Mouse (Mus musculus) forebrain, embryonic 13.5 days (tissue): ENCODE data around the gene Kcnn4. TPM values are rescaled to one million over a fixed set of nuclear protein-coding genes. Genes with fewer than 3 reads are reported as not detected.

Experiments
- ATAC-seq: fragments of 200-750 bp; cut with Nextera tagmentation; 2 replicates; pipeline ENCODE4 v1.8.0; 2017
- H3K27ac ChIP-seq: fragments of 300-500 bp; sonication (generic); 2 replicates; pipeline ENCODE4 v1.5.1; 2015; ENCODE audit warnings: inconsistent platforms, mild to moderate bottlenecking, moderate library complexity
- H3K27me3 ChIP-seq: fragments of 300-500 bp; sonication (generic); 2 replicates; pipeline ENCODE4 v1.6.1; 2015; ENCODE audit warnings: mild to moderate bottlenecking, inconsistent platforms
- H3K36me3 ChIP-seq: fragments of 300-500 bp; sonication (generic); 2 replicates; pipeline ENCODE4 v1.6.1; 2015; ENCODE audit warnings: mild to moderate bottlenecking, inconsistent platforms; ENCODE audit not compliant: poor library complexity, severe bottlenecking
- H3K4me1 ChIP-seq: fragments of 300-500 bp; sonication (generic); 2 replicates; pipeline ENCODE4 v1.6.1; 2015; ENCODE audit warnings: inconsistent platforms
- H3K4me2 ChIP-seq: fragments of 300-500 bp; sonication (generic); 2 replicates; pipeline ENCODE4 v1.6.1; 2015; ENCODE audit warnings: inconsistent platforms, mild to moderate bottlenecking, moderate library complexity
- H3K4me3 ChIP-seq: fragments of 300-500 bp; sonication (generic); 2 replicates; pipeline ENCODE4 v1.5.1; 2015; ENCODE audit warnings: mild to moderate bottlenecking, inconsistent platforms
- H3K9ac ChIP-seq: fragments of 300-500 bp; sonication (generic); 2 replicates; pipeline ENCODE4 v1.6.1; 2015; ENCODE audit warnings: mild to moderate bottlenecking, inconsistent platforms
- H3K9me3 ChIP-seq: fragments of 300-500 bp; sonication (generic); replicated peaks from 2 replicates; pipeline ENCODE4 v1.6.1; 2016; ENCODE audit warnings: inconsistent platforms
- WGBS: fragments of 180-500 bp; shearing (Covaris S2); methylation state at CpG from one replicate; pipeline ENCODE4 v1.1.7; 2015; 5-methylcytosine and 5-hydroxymethylcytosine counted together
- polyA plus RNA-seq: library from polyadenylated mRNA; unstranded; fragments of >200 nt; fragmentation: Nextera tagmentation; extraction: Ambion mirVana; gene quantifications from 2 replicates; pipeline ENCODE4 v1.2.1, GENCODE M21; 2015

Kcnn4 gene
- polyA plus RNA-seq, 1 experiment from 2014 or later, result 0.40 TPM

- no peak for ATAC-seq
- H3K27me3 ChIP-seq, result 0 out of 2 replicates have a peak, but pooled peaks cover 3% of the 10 kb centered on the region
- H3K27ac ChIP-seq, result no peak overlapping the region
- H3K4me2 ChIP-seq, result no peak overlapping the region
- H3K9me3 ChIP-seq, result no peaks in the 10 kb centered on the region
- H3K4me3 ChIP-seq, result no peak overlapping the region
- 84% methylated on average over 16 of the region's 16 CpGs for WGBS
- H3K4me1 ChIP-seq, result no peaks in the 10 kb centered on the region
- H3K9ac ChIP-seq, result no peak overlapping the region
- H3K36me3 ChIP-seq, result no peaks in the 10 kb centered on the region
Measured at GRCm38 (mm10) chr7:24382730-24383372, 12.8 kb downstream of the Kcnn4 start.

GRCm38 (mm10) chr7:24384070-24384469, 14.0 kb downstream of the Kcnn4 start:
- H3K4me1 ChIP-seq, result no peaks in the 10 kb centered on the region
- no peaks in the 10 kb centered on the region for H3K36me3 ChIP-seq
- H3K27ac ChIP-seq, result no peak overlapping the region
- no peak overlapping the region for H3K4me3 ChIP-seq
- H3K9me3 ChIP-seq, result no peaks in the 10 kb centered on the region
- ATAC-seq, result no peak
- H3K9ac ChIP-seq, result no peak overlapping the region
- no peak overlapping the region for H3K4me2 ChIP-seq
- WGBS, result 70% methylated on average over 6 of the region's 6 CpGs
- H3K27me3 ChIP-seq, result no peaks in the 10 kb centered on the region

- peak overlapping the region; percentile 37 for H3K4me2 ChIP-seq
- peak; percentile 59; the same call in 1 of the 2 replicates for ATAC-seq
- no peaks in the 10 kb centered on the region for H3K36me3 ChIP-seq
- no peak overlapping the region for H3K4me3 ChIP-seq
- no peak overlapping the region for H3K27ac ChIP-seq
- H3K4me1 ChIP-seq, result no peaks in the 10 kb centered on the region
- H3K27me3 ChIP-seq, result no peaks in the 10 kb centered on the region
- no peaks in the 10 kb centered on the region for H3K9me3 ChIP-seq
- H3K9ac ChIP-seq, result peak overlapping the region; percentile 21; the same call in 1 of the 2 replicates
- 10% methylated on average over 11 of the region's 11 CpGs for WGBS
Measured at GRCm38 (mm10) chr7:24384827-24385226, 14.8 kb downstream of the Kcnn4 start.

- 85% methylated on average over 10 of the region's 10 CpGs for WGBS
- no peaks in the 10 kb centered on the region for H3K4me1 ChIP-seq
Measured at GRCm38 (mm10) chr7:24387059-24387556, 17.0 kb downstream of the Kcnn4 start.

GRCm38 (mm10) chr7:24389516-24390187, 19.6 kb downstream of the Kcnn4 start:
- ATAC-seq, result no peak

More at GRCm38 (mm10) chr7:24387059-24387556, 17.0 kb downstream of the Kcnn4 start:
- H3K9me3 ChIP-seq, result no peaks in the 10 kb centered on the region
- H3K4me2 ChIP-seq, result no peak overlapping the region
- no peaks in the 10 kb centered on the region for H3K27me3 ChIP-seq
- H3K4me3 ChIP-seq, result no peak overlapping the region
- ATAC-seq, result no peak
- no peak overlapping the region for H3K27ac ChIP-seq
- H3K36me3 ChIP-seq, result no peaks in the 10 kb centered on the region
- H3K9ac ChIP-seq, result no peak overlapping the region

GRCm38 (mm10) chr7:24390512-24390911, 20.4 kb downstream of the Kcnn4 start:
- no peak overlapping the region for H3K27ac ChIP-seq
- 70% methylated on average over 7 of the region's 7 CpGs for WGBS
- H3K4me1 ChIP-seq, result no peaks in the 10 kb centered on the region

More at GRCm38 (mm10) chr7:24389516-24390187, 19.6 kb downstream of the Kcnn4 start:
- H3K27ac ChIP-seq, result no peak overlapping the region
- H3K9ac ChIP-seq, result no peak overlapping the region
- H3K27me3 ChIP-seq, result no peaks in the 10 kb centered on the region
- 73% methylated on average over 13 of the region's 13 CpGs for WGBS
- no peak overlapping the region for H3K4me3 ChIP-seq
- no peaks in the 10 kb centered on the region for H3K36me3 ChIP-seq
- H3K9me3 ChIP-seq, result no peaks in the 10 kb centered on the region
- H3K4me1 ChIP-seq, result no peaks in the 10 kb centered on the region
- H3K4me2 ChIP-seq, result no peak overlapping the region

GRCm38 (mm10) chr7:24391077-24391476, 21.0 kb downstream of the Kcnn4 start:
- H3K9ac ChIP-seq, result no peak overlapping the region
- no peaks in the 10 kb centered on the region for H3K9me3 ChIP-seq
- 59% methylated on average over 5 of the region's 5 CpGs for WGBS
- H3K36me3 ChIP-seq, result no peaks in the 10 kb centered on the region
- H3K4me3 ChIP-seq, result no peak overlapping the region
- no peaks in the 10 kb centered on the region for H3K27me3 ChIP-seq
- H3K4me2 ChIP-seq, result no peak overlapping the region
- ATAC-seq, result no peak
- no peaks in the 10 kb centered on the region for H3K4me1 ChIP-seq
- H3K27ac ChIP-seq, result peak overlapping the region; percentile 45; the same call in 1 of the 2 replicates

More at GRCm38 (mm10) chr7:24390512-24390911, 20.4 kb downstream of the Kcnn4 start:
- Histone ChIP-seq H3K9ac (no peak overlapping the region), H3K36me3 (no peaks in the 10 kb centered on the region), H3K27me3 (no peaks in the 10 kb centered on the region), H3K9me3 (no peaks in the 10 kb centered on the region), H3K4me2 (no peak overlapping the region), H3K4me3 (no peak overlapping the region)
- ATAC-seq, result no peak

GRCm38 (mm10) chr7:24391687-24392086, 21.6 kb downstream of the Kcnn4 start:
- H3K9ac ChIP-seq, result no peak overlapping the region
- no peak overlapping the region for H3K4me3 ChIP-seq
- H3K36me3 ChIP-seq, result no peaks in the 10 kb centered on the region
- ATAC-seq, result no peak
- H3K27ac ChIP-seq, result no peak overlapping the region
- WGBS, result 66% methylated on average over 2 of the region's 2 CpGs
- no peaks in the 10 kb centered on the region for H3K9me3 ChIP-seq
- no peak overlapping the region for H3K4me2 ChIP-seq
- no peaks in the 10 kb centered on the region for H3K27me3 ChIP-seq
- no peaks in the 10 kb centered on the region for H3K4me1 ChIP-seq

GRCm38 (mm10) chr7:24394054-24394453, 24.0 kb downstream of the Kcnn4 start:
- no peak overlapping the region for H3K4me2 ChIP-seq
- H3K9ac ChIP-seq, result no peak overlapping the region
- H3K4me3 ChIP-seq, result no peak overlapping the region
- no peaks in the 10 kb centered on the region for H3K36me3 ChIP-seq
- WGBS, result 84% methylated on average over 3 of the region's 3 CpGs
- H3K27ac ChIP-seq, result no peak overlapping the region
- H3K4me1 ChIP-seq, result no peaks in the 10 kb centered on the region
- no peaks in the 10 kb centered on the region for H3K9me3 ChIP-seq
- no peaks in the 10 kb centered on the region for H3K27me3 ChIP-seq
- ATAC-seq, result no peak

GRCm38 (mm10) chr7:24394475-24395161, 24.6 kb downstream of the Kcnn4 start:
- 91% methylated on average over 15 of the region's 15 CpGs for WGBS
- H3K4me2 ChIP-seq, result no peak overlapping the region
- no peak for ATAC-seq
- H3K4me1 ChIP-seq, result no peaks in the 10 kb centered on the region
- H3K27me3 ChIP-seq, result no peaks in the 10 kb centered on the region
- H3K9me3 ChIP-seq, result no peaks in the 10 kb centered on the region
- no peaks in the 10 kb centered on the region for H3K36me3 ChIP-seq
- no peak overlapping the region for H3K9ac ChIP-seq
- H3K4me3 ChIP-seq, result no peak overlapping the region
- H3K27ac ChIP-seq, result no peak overlapping the region

- Histone ChIP-seq H3K4me2 (no peak overlapping the region), H3K36me3 (peaks cover 2% of the 10 kb centered on the region; the same call in 1 of the 2 replicates), H3K27me3 (no peaks in the 10 kb centered on the region), H3K4me3 (no peak overlapping the region), H3K9ac (no peak overlapping the region), H3K4me1 (peaks cover 9% of the 10 kb centered on the region; the same call in 1 of the 2 replicates), H3K27ac (no peak overlapping the region), H3K9me3 (no peaks in the 10 kb centered on the region)
- 82% methylated on average over 11 of the region's 11 CpGs for WGBS
- ATAC-seq, result no peak
Measured at GRCm38 (mm10) chr7:24396832-24397231, 26.8 kb downstream of the Kcnn4 start.

- ATAC-seq, result no peak
- peaks cover 18% of the 10 kb centered on the region for H3K36me3 ChIP-seq
- H3K27me3 ChIP-seq, result no peaks in the 10 kb centered on the region
- peaks cover 9% of the 10 kb centered on the region; the same call in 1 of the 2 replicates for H3K4me1 ChIP-seq
- no peak overlapping the region for H3K4me3 ChIP-seq
- no peaks in the 10 kb centered on the region for H3K9me3 ChIP-seq
- 97% methylated on average over 8 of the region's 8 CpGs for WGBS
- H3K4me2 ChIP-seq, result no peak overlapping the region
- no peak overlapping the region for H3K9ac ChIP-seq
- no peak overlapping the region for H3K27ac ChIP-seq
Measured at GRCm38 (mm10) chr7:24398364-24398913, 28.4 kb downstream of the Kcnn4 start.
